15 mouse cellular contexts compared by ENCODE assay signal in the genomic region with DNA sequence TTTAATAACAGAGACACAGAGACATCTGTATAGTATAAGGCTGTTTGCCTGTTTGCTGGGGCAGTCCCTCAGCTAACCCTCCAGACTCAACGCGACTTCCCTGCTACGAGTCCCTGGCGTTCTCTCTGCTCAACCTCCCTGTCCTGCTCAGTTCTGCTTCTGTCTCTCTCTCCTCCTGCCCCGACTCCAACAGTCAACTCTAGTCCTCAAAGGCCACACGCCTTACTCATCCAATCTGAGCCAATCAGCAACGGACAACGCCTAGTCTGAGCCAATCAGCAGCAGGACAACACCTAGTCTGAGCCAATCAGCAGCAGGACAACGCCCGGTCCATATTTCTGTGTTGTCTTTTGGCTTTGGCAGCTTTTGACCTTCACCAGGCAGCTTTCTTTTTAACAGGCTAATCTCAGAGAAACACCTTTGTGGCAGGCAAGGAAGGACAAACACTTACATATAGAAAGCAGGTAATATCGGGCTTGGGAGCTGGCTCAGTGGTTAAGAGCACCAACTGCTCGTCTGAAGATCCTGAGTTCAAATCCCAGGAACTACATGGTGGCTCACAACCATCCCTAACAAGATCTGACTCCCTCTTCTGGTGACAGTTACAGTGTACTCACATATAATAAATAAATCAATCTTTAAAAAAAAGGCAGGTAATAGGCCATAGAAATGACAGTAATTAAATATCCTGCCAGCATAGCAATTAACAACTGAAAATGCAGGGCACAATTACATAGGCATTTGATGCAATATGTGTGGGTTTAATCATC. TPM values are rescaled to one million over a fixed set of nuclear protein-coding genes. Genes with fewer than 3 reads are reported as not detected.
A peak's percentile ranks its signal among the peaks of the same experiment; 100 is the strongest.
DNase-seq lines count a peak whose midpoint lies in the region; ATAC-seq and TF ChIP-seq lines count a peak whose summit lies in the region.
"Had no signal": no experiment of that assay in that cellular context is flagged by ENCODE, and none has a peak within 500 bp of the region (broad histone marks: within the 10 kb centered on the region; RNA-seq: fewer than 3 reads in every experiment).

No protein-coding gene starts in this region.

- TF ChIP-seq EP300 in MEL (IDR thresholded peaks at IDR 0.05; ENCODE audit: low read depth in 1 of 2, low read length in 2 of 2) = peak; percentile 53 to 76

- peaks cover 0 to 11% of the 10 kb centered on the region in 2 experiments; a peak in 3 of 4 replicates for H3K36me3 ChIP-seq in MEL (ENCODE audit: control insufficient read depth in 1 of 2, insufficient read depth in 2 of 2, low read length in 2 of 2)

- H3K27ac ChIP-seq in MEL (ENCODE audit: control insufficient read depth, low read depth, low read length) = peak overlapping the region; percentile 94

- ATAC-seq in erythroid progenitor cell, adult 5-6 weeks (replicated peaks; ENCODE audit: low FRiP score, poor library complexity, severe bottlenecking) = peak; percentile 83
- ATAC-seq in megakaryocyte-erythroid progenitor cell, adult 5-6 weeks (replicated peaks; ENCODE audit: low FRiP score, low TSS enrichment, poor library complexity, severe bottlenecking) = peak; percentile 64
- ATAC-seq: activated CD4-positive, CD25-positive, alpha-beta regulatory T cell, adult 4 months had no signal

- H3K27me3 ChIP-seq in MEL (ENCODE audit: control insufficient read depth in 1 of 2, insufficient read depth in 2 of 2, low read length in 2 of 2) = no peaks in the 10 kb centered on the region

- peaks cover 9 to 16% of the 10 kb centered on the region in 2 experiments for H3K4me1 ChIP-seq in MEL (ENCODE audit: control insufficient read depth in 1 of 2, insufficient read depth in 2 of 2, low read length in 2 of 2)

- H3K4me3 ChIP-seq in MEL (ENCODE audit: control insufficient read depth in 1 of 2, insufficient read depth in 1 of 2, low read depth in 2 of 2, low read length in 2 of 2) = peak overlapping the region; percentile 62 to 64

- peak overlapping the region; percentile 75 for H3K9ac ChIP-seq in MEL (ENCODE audit: control insufficient read depth, low read depth, low read length, poor library complexity, severe bottlenecking)

- TF ChIP-seq CTCF in MEL (IDR thresholded peaks at IDR 0.05 in 2 of 3, conservative IDR thresholded peaks at IDR 0.05 in 1 of 3; ENCODE audit: control insufficient read depth in 1 of 3, insufficient read depth in 1 of 3, low read depth in 2 of 3, low read length in 3 of 3, poor library complexity in 1 of 3, severe bottlenecking in 1 of 3) = peak in 1 of 3 experiments; percentile 18; a peak in 1 of 6 replicates

- no peaks in the 10 kb centered on the region for H3K9me3 ChIP-seq in MEL (replicated peaks; ENCODE audit: insufficient read depth, low read length)
- H3K9me3 ChIP-seq: limb, embryonic 10.5 days had no signal

- TF ChIP-seq RAD21 in MEL (IDR thresholded peaks at IDR 0.05; ENCODE audit: low read depth, low read length) = no peak

- peaks cover 3% of the 10 kb centered on the region; the same call in 1 of the 2 replicates for H3K79me2 ChIP-seq in MEL (ENCODE audit: control insufficient read depth, insufficient read depth, low read length, poor library complexity)

- TF ChIP-seq POLR2A in MEL (IDR thresholded peaks at IDR 0.05; ENCODE audit: control insufficient read depth in 1 of 2, insufficient read depth in 1 of 2, low read depth in 1 of 2, low read length in 2 of 2, poor library complexity in 1 of 2) = peak; percentile 89 to 100

- DNase-seq in cerebellum, adult 9-10 months = peak; percentile 43
- DNase-seq in cerebellum, postnatal 25 days = no peak
- peak; percentile 100 for DNase-seq in MEL (ENCODE audit: low read depth, low spot score)
- no peak for DNase-seq in frontal cortex, postnatal 10 days (ENCODE audit: low spot score in 2 of 2)
- no peak for DNase-seq in layer of hippocampus, adult 8-10 months (ENCODE audit: low spot score in 2 of 2)
- DNase-seq in urinary bladder, postnatal 14 days (ENCODE audit: low spot score) = no peak
- DNase-seq: kidney, adult 8-10 months had no signal

TF ChIP-seq in MEL, 35 proteins besides CTCF, POLR2A, EP300 and RAD21 (continues in another document):
- TF ChIP-seq MEF2A (IDR thresholded peaks at IDR 0.05; ENCODE audit: extremely low read depth, insufficient replicate concordance, low read depth, low read length, poor library complexity, severe bottlenecking) (no peak), ELF1 (IDR thresholded peaks at IDR 0.05; ENCODE audit: low read depth, low read length) (peak; percentile 16), NRF1 (IDR thresholded peaks at IDR 0.05; ENCODE audit: insufficient read depth, low read depth, low read length, poor library complexity, severe bottlenecking) (0 out of 2 replicates have a peak, but pooled peaks have one; percentile 41), ZMIZ1 (IDR thresholded peaks at IDR 0.05; ENCODE audit: low read depth, low read length) (peak; percentile 99), UBTF (IDR thresholded peaks at IDR 0.05; ENCODE audit: borderline replicate concordance, insufficient read depth, low read depth, low read length) (peak; percentile 67; the same call in 1 of the 2 replicates), RCOR1 (IDR thresholded peaks at IDR 0.05; ENCODE audit: low read depth, low read length) (no peak; the same call in none of the 2 replicates), CHD1 (IDR thresholded peaks at IDR 0.05; ENCODE audit: low read depth, low read length) (peak; percentile 96), POLR2AphosphoS5 (IDR thresholded peaks at IDR 0.05; ENCODE audit: borderline replicate concordance, low read depth, low read length) (peak; percentile 93; the same call in 1 of the 2 replicates), MXI1 (IDR thresholded peaks at IDR 0.05; ENCODE audit: low read depth, low read length) (peak; percentile 65), USF1 (IDR thresholded peaks at IDR 0.05; ENCODE audit: low read depth, low read length) (no peak), TCF12 (IDR thresholded peaks at IDR 0.05; ENCODE audit: low read depth, low read length) (peak; percentile 81), ZKSCAN1 (IDR thresholded peaks at IDR 0.05; ENCODE audit: low read depth, low read length) (no peak), MAX (IDR thresholded peaks at IDR 0.05; ENCODE audit: low read length) (peak; percentile 78; the same call in 1 of the 2 replicates), MAZ (IDR thresholded peaks at IDR 0.05; ENCODE audit: low read depth, low read length) (peak; percentile 61; the same call in 1 of the 2 replicates), ZC3H11A (IDR thresholded peaks at IDR 0.05; ENCODE audit: low read depth, low read length) (no peak), POLR2AphosphoS2 (IDR thresholded peaks at IDR 0.05; ENCODE audit: low read length) (peak; percentile 98), KAT2A (conservative IDR thresholded peaks at IDR 0.05; ENCODE audit: low read depth, low read length) (no peak; the same call in 1 of the 2 replicates), ETS1 (IDR thresholded peaks at IDR 0.05; ENCODE audit: low read depth, low read length) (peak; percentile 44; the same call in 1 of the 2 replicates), TBP (IDR thresholded peaks at IDR 0.05; ENCODE audit: low read depth, low read length) (peak; percentile 97), MYC (IDR thresholded peaks at IDR 0.05; ENCODE audit: low read depth, low read length) (peak; percentile 81; the same call in 1 of the 2 replicates)

RNA-seq across cellular contexts. Expression of gene Exoc7, which starts 0.9 kb away (rescaled TPM):
- 41.0 and 49.0 TPM in 2 replicates for total RNA-seq in MEL (2012; rRNA removed)
- polyA plus RNA-seq in MEL (2012; ENCODE audit: insufficient read depth in 1 of 2, insufficient read length in 2 of 2, low read depth in 1 of 2, low replicate concordance in 2 of 2, missing spikeins in 1 of 2) = 100 to 1,000 TPM in 1 of 2 experiments, 10 to 100 TPM in 1; 45.4 to 526 TPM
- 7.6 and 8.4 TPM in 2 replicates for total RNA-seq in erythroid progenitor cell, adult 5-6 weeks (2015; ENCODE audit: low replicate concordance)
- 7.4 and 57.7 TPM in 2 replicates for total RNA-seq in erythroid progenitor cell, adult 5-6 weeks (2017; ENCODE audit: low replicate concordance)
- total RNA-seq in megakaryocyte-erythroid progenitor cell, adult 5-6 weeks (2014; fragmentation: Nextera tagmentation) = 52.5 and 57.0 TPM in 2 replicates
- total RNA-seq in megakaryocyte-erythroid progenitor cell, adult 5-6 weeks (2017) = 17.3 and 25.5 TPM in 2 replicates
- total RNA-seq in layer of hippocampus, adult 8-10 months (2022) = 100 to 1,000 TPM in 1 of 4 experiments, 10 to 100 TPM in 3; 82.4 to 103 (median 88.9) TPM

RNA-seq across cellular contexts. Expression of gene Galr2, which starts 27.2 kb away (rescaled TPM):
- total RNA-seq in MEL (2012; rRNA removed) = 0.20 and 0.35 TPM in 2 replicates
- polyA plus RNA-seq in MEL (2012; ENCODE audit: insufficient read depth in 1 of 2, insufficient read length in 2 of 2, low read depth in 1 of 2, low replicate concordance in 2 of 2, missing spikeins in 1 of 2) = 1 to 10 TPM in 1 of 2 experiments, not detected in 1; 1.2 TPM
- not detected in 2 replicates for total RNA-seq in erythroid progenitor cell, adult 5-6 weeks (2015; ENCODE audit: low replicate concordance)
- not detected in 2 replicates for total RNA-seq in erythroid progenitor cell, adult 5-6 weeks (2017; ENCODE audit: low replicate concordance)
- not detected in 2 replicates for total RNA-seq in megakaryocyte-erythroid progenitor cell, adult 5-6 weeks (2014; fragmentation: Nextera tagmentation)
- total RNA-seq in megakaryocyte-erythroid progenitor cell, adult 5-6 weeks (2017) = not detected in 2 replicates
- total RNA-seq in layer of hippocampus, adult 8-10 months (2022) = not detected
- total RNA-seq: hematopoietic stem cell, adult 5-6 weeks; layer of hippocampus, postnatal 14 days; neutrophil, adult 5-6 weeks had no signal
- polyA plus RNA-seq: activated CD4-positive, CD25-positive, alpha-beta regulatory T cell, adult 4 months; erythroblast, embryonic 14.5 days had no signal

RNA-seq across cellular contexts. Expression of gene Foxj1, which starts 27.3 kb away (rescaled TPM):
- total RNA-seq in MEL (2012; rRNA removed) = 0.08 TPM in 1 of 2 replicates, not detected in the other
- under 1 TPM in 1 of 2 experiments, not detected in 1; 0.07 TPM for polyA plus RNA-seq in MEL (2012; ENCODE audit: insufficient read depth in 1 of 2, insufficient read length in 2 of 2, low read depth in 1 of 2, low replicate concordance in 2 of 2, missing spikeins in 1 of 2)
- total RNA-seq in erythroid progenitor cell, adult 5-6 weeks (2015; ENCODE audit: low replicate concordance) = not detected in 2 replicates
- 0.83 TPM in 1 of 2 replicates, not detected in the other for total RNA-seq in erythroid progenitor cell, adult 5-6 weeks (2017; ENCODE audit: low replicate concordance)
- total RNA-seq in megakaryocyte-erythroid progenitor cell, adult 5-6 weeks (2014; fragmentation: Nextera tagmentation) = 0.26 TPM in 1 of 2 replicates, not detected in the other
- not detected in 2 replicates for total RNA-seq in megakaryocyte-erythroid progenitor cell, adult 5-6 weeks (2017)
- 1 to 10 TPM; 4.5 to 7.4 (median 6.2) TPM for total RNA-seq in layer of hippocampus, adult 8-10 months (2022)
- total RNA-seq: hematopoietic stem cell, adult 5-6 weeks; neutrophil, adult 5-6 weeks had no signal
- polyA plus RNA-seq: activated CD4-positive, CD25-positive, alpha-beta regulatory T cell, adult 4 months had no signal

RNA-seq across cellular contexts. Expression of gene Srp68, which starts 33.9 kb away (rescaled TPM):
- total RNA-seq in MEL (2012; rRNA removed) = 163 and 180 TPM in 2 replicates
- polyA plus RNA-seq in MEL (2012; ENCODE audit: insufficient read depth in 1 of 2, insufficient read length in 2 of 2, low read depth in 1 of 2, low replicate concordance in 2 of 2, missing spikeins in 1 of 2) = 100 to 1,000 TPM; 146 to 228 TPM
- 13.7 and 18.9 TPM in 2 replicates for total RNA-seq in erythroid progenitor cell, adult 5-6 weeks (2015; ENCODE audit: low replicate concordance)
- total RNA-seq in erythroid progenitor cell, adult 5-6 weeks (2017; ENCODE audit: low replicate concordance) = 18.2 and 21.3 TPM in 2 replicates
- 68.2 and 80.6 TPM in 2 replicates for total RNA-seq in megakaryocyte-erythroid progenitor cell, adult 5-6 weeks (2014; fragmentation: Nextera tagmentation)
- total RNA-seq in megakaryocyte-erythroid progenitor cell, adult 5-6 weeks (2017) = 43.9 and 64.9 TPM in 2 replicates
- total RNA-seq in layer of hippocampus, adult 8-10 months (2022) = 10 to 100 TPM; 61.1 to 71.3 (median 66.1) TPM

Comparison
In these comparisons a context has a peak if more than half of its experiments do, and no peak if none do; other contexts are left out.
1. DNase-seq: peak in cerebellum, adult 9-10 months (single experiment) and MEL (single experiment); none in cerebellum, postnatal 25 days (0 of 2), frontal cortex, postnatal 10 days (0 of 2), layer of hippocampus, adult 8-10 months (0 of 2) and urinary bladder, postnatal 14 days (single experiment).